Mouse (Mus musculus): ENCODE results near the gene Ski. TPM values are rescaled to one million over a fixed set of nuclear protein-coding genes. Genes with fewer than 3 reads are reported as not detected.

Ski gene
- total RNA-seq, 2 experiments from 2014 or later, result 119 to 129 TPM

DNA sequence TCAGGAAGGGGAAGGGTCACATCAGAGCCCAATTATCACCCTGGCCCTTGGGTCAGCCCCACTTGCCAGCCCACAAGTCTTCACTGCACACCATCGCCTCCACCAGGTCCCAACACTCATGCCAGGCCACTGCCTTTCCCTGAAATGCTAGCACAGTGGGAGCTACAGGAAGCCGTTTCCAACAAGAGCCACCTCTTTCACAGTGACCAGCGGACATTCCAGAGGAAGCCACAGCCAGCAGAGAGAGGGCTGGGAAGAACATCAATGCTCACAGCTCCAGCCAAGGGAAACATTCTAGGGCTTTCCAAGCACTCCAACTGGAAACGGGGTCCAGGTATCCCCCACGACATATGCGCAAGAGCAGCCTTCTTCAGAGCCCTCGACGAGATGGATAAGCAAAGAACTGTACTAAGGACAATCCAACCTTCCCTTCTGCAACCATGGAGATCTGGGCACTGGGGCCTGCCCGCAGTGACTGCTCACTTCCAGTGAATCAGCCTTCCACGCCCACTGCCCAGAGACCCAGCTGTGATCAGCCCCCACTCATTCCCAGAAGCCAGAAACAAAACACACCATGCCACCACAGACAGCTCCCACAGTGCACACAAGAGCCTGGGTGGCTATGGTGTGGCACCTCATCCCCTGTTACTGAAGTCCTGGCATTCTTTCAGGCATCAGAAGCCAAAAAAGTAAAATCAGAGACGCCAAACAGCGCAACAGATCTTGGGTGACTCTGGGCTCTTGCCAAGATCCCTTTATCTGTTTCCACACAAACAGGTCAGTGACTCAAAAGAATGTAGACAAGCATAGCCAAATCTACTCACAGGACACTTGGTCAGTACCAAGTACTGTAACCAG, 6.4 kb downstream of the Ski start:
- DNase-seq (ENCODE audit: extremely low spot score in 1 of 2, low spot score in 1 of 2), result no peak

DNA sequence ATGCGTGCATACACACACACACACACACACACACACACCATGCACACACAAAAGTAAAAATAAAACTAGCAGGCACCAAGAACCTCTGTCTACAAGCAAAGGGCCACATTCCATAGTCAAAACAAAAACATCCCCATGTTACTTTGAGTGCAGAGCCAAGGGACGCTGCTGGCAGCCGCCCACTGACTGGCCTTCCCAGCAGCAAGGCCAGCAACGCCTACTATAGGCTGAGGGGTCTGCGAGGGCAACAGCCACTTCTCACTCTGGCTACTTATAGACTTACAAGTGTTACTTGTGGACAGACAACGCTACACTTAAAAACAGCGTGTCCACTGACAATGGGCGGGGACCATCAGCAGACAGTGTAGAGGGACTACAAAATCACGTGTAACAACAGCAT, 7.2 kb downstream of the Ski start:
- DNase-seq (ENCODE audit: extremely low spot score in 1 of 2, low spot score in 1 of 2), result no peak

- no peak for DNase-seq (ENCODE audit: extremely low spot score in 1 of 2, low spot score in 1 of 2)
These were observed 7.6 kb downstream of the Ski start for GRCm38 (mm10) chr4:155214793-155215192.

- DNase-seq (ENCODE audit: extremely low spot score in 1 of 2, low spot score in 1 of 2), result no peak
These were observed 8.2 kb downstream of the Ski start for GRCm38 (mm10) chr4:155214188-155214587.

DNA sequence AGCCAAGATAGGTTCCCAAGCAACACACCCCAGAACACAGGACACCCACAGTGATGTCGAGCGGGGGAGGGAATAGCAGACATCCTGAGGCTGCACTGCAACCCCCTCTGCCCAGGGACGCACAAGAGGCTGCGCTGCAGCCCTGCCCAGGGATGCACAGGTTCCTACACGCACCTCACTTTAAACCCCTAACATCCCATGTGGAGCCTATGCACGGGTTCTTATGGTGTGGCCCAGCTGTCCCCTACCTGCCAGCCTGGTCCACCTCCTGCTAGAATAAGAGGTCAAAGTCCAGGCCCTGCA, 8.7 kb downstream of the Ski start:
- no peak for DNase-seq (ENCODE audit: extremely low spot score in 1 of 2, low spot score in 1 of 2)

DNA sequence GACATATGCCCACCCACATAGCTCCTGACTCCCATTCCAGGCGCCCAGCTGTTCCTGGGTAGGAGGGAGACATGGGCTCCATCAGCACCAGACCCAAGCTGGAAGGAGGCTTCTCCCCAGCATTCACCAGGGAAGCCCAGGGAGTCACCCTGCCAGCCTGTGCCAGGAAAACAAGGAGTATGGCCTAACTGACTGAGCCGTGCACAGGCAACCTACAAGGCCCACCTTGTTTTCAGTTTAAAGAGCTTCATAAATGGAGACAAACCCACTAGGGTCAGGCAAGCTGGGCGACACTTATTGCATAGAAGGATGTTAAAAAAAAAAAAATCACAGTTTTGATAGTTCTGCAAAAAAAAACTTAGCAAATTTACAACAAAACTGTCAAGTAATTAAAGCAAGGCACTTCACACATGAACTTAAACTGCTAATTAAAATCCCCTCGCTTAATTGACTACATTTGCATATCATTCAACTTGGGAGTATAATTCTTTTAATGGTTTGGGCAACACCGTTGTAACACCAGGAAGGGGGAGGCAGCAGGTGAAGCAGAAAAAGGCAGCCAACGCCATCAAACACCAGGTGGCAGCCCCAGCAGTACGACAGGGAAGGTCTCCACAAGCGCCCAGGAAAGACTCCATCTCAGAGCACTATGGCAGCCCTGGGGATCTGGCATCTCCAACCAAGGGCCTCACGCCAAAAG, 9.2 kb downstream of the Ski start:
- DNase-seq (ENCODE audit: extremely low spot score in 1 of 2, low spot score in 1 of 2), result no peak

- DNase-seq (ENCODE audit: extremely low spot score in 1 of 2, low spot score in 1 of 2), result no peak
These were observed 12.9 kb downstream of the Ski start for GRCm38 (mm10) chr4:155209494-155209893.

DNA sequence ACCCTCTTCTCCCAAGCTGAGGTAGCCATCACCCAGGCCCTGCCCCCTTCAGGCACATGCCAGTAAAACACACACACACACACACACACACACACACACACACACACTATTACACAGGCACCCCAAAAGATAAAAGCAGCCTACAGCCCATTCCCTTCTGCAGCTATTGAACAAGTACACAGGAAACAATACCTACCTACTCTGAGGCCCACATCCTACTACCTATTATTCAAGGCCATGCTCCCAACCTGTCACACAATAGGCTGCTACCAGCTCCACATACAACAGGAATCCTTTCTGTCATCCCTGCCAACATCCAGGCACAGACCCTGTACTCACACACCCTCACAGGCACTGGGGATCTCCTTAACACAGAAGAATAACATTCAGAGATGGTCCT, 13.3 kb downstream of the Ski start:
- no peak for DNase-seq (ENCODE audit: extremely low spot score in 1 of 2, low spot score in 1 of 2)

DNA sequence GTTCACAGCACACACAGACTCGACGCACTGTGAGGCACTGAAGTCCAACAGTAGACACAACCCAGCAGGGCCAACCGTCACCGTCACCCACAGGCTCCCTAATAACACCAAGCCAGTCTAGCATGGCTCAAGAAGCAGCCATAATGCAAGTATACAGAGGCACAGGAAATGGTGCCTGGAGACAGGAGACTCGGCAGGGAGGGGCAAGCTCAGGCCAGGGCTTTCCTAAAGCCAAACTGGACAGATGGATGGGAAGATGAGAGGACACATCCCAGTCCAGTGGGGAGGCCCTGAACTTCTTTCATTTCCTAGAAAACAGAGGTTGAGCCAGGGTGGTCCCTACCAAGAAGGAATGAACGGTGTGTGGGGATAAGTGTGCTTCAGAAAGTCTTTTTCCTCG, 13.8 kb downstream of the Ski start:
- no peak for DNase-seq (ENCODE audit: extremely low spot score in 1 of 2, low spot score in 1 of 2)

DNA sequence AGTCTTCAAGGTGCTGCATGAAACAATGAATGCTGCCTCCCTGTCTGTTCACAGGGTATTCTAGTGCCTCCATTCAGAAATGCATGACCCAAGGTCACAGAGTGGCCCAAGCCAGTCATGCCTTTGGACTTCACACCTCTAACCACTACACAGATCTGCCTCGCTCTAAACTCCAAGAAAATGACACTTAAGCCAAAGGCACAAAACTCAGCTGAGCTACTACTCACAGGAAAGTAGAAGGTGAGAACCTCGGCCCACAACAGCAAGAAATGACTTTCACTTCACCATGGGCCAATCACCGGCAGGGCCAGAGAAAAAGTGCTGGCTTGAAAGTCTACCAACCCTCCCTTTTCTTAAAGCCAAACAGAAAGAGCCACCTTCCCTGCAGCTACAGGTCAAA, 14.6 kb downstream of the Ski start:
- DNase-seq (ENCODE audit: extremely low spot score in 1 of 2, low spot score in 1 of 2), result no peak

- DNase-seq (ENCODE audit: extremely low spot score in 1 of 2, low spot score in 1 of 2), result no peak
These were observed 15.9 kb downstream of the Ski start for GRCm38 (mm10) chr4:155206498-155206897.

DNA sequence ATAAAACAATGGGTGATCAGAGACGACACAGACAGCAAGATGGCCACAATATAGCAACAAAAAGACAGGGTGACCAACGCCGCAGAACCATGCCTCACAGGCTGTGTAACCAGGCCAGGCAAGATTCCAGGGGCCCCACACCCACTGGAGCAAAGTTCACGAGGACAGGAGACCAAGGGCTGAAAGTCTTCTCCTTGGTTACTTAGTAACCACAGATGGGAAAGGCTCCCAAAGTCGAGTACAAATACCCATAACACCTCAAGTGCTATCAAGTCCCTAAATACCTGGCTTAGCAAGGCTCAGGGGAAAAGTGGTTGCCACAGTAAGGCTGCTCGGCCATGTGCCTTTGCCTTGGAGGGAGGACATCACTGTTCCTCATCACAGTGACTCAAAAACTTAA, 16.5 kb downstream of the Ski start:
- no peak for DNase-seq (ENCODE audit: extremely low spot score in 1 of 2, low spot score in 1 of 2)

DNA sequence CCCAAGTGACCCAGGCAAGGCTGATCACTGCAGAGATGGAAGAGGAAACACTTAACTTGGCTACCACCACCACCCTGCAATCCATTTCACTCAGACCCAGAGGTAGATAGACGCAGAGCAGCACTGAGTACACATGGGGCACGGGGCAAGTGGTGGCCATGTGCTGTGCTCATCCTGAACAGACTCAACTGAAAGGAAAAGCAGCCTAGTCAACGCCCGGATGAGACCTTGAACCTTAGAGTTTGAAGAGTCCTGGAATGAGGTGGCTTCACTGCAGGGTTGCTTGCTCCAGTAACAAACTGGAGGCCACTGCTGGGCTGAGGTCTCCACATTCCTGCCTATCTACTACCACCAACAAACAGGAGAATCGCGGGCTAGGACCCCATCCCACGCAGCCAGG, 20.6 kb downstream of the Ski start:
- DNase-seq (ENCODE audit: extremely low spot score in 1 of 2, low spot score in 1 of 2), result no peak

GRCm38 (mm10) chr4:155200861-155201390, 21.5 kb downstream of the Ski start:
- DNase-seq (ENCODE audit: extremely low spot score in 1 of 2, low spot score in 1 of 2), result no peak

DNA sequence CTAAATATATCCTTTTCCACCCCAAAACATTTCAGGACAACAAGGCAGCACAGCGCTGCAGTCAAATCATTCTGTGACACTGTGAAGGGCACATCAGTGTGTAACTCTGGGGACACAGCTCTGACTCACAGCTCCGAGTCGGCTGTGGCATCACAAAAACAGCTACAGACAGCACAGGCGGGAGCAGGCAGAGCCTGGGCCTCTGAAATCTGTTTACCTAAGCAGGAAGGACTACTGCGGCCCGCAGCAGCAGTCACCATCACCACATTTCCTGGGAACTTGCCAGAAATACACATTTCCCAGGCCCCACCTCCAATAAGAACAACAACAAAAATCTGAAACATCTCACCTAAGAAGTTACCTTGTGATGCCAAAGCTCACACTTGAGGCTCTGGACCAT, 24.7 kb downstream of the Ski start:
- no peak for DNase-seq (ENCODE audit: extremely low spot score in 1 of 2, low spot score in 1 of 2)

- DNase-seq (ENCODE audit: extremely low spot score in 1 of 2, low spot score in 1 of 2), result no peak
These were observed 27.2 kb downstream of the Ski start for GRCm38 (mm10) chr4:155195204-155195603.

DNA sequence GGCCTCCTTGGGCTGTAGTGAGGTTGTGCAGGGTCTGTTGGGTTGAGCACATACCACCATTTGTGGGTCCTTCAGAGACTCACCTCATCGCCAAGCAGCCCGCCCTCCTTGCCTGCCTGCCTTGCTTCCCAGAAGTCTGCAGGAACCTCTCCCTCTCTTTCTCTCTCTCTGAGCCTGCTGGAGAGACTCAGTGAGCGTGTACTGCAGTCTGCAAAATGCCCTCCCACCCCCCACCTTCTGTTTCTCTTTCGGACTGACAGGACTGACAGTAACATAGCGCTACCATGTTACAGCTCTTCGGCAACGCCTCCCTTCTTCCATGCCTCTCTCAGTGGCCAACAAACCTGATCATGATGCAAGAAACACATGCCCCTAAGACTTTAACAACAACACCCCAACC, 32.1 kb downstream of the Ski start:
- no peak for DNase-seq (ENCODE audit: extremely low spot score in 1 of 2, low spot score in 1 of 2)

- DNase-seq (ENCODE audit: extremely low spot score in 1 of 2, low spot score in 1 of 2), result no peak
These were observed 32.7 kb downstream of the Ski start for GRCm38 (mm10) chr4:155189711-155190139.

GRCm38 (mm10) chr4:155188803-155189202, 33.6 kb downstream of the Ski start:
- no peak for DNase-seq (ENCODE audit: extremely low spot score in 1 of 2, low spot score in 1 of 2)

DNA sequence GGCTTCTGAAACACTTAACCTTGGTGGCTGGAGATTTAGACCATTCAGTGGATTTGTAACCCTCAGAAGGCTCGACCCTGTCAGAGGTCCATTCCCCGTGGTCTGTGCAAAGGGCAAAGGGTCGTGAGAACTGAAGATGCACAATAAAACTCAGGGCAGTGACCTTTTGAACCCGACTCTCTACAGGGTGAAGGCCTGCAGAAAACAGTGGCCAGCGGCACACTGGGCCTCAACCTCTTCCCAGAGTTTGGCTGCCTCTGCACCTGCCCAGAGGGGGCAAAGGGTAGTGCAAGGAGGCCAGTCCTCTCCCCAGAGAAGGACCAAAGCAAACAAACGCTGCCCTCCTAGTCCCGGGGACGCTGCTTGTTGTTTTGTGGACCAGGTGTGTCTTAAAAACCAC, 34.1 kb downstream of the Ski start:
- DNase-seq (ENCODE audit: extremely low spot score in 1 of 2, low spot score in 1 of 2), result no peak

DNA sequence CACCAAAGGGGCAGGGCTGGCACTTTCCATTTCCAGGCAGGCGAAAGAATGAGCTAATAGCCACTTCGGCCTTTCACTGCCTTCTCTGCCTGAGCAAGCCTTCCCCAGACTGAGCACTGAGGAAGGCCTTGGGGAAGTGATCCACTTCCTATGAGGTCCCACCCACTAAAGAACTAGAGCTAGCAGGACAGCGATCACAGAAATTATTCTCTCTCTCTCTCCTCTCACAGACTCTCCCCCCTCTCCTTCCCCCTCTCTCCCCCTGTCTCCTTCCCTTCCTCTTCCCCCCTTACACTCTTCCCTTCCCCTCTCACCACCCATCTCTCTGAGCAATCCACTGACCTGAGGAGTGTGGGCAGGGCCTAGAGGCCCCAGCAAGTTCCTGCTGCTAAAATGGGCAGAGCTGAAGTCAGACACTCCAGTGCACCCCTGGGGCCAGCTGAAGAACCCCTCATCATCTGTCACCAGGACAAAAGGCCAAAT, 35.2 kb downstream of the Ski start:
- DNase-seq (ENCODE audit: extremely low spot score in 1 of 2, low spot score in 1 of 2), result no peak

DNA sequence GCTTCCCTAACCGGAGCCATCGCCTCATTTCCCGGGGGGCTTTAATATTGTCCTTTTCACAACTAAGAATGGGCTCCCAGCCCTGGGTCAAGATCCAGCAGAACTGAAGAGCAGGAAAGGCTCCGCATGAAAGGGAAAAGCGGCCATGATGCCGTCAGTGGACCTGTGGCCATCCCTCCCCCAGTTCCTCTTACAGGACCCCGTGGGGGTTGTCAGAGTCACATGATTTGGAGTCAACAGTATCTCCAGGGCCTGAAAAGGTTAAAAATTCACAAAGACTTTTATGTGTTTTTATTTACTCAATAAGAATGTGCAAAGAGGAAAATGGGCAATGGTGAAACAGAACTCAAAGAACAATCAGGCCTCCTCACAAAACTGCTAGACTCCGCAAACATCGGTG, 36.5 kb downstream of the Ski start:
- DNase-seq (ENCODE audit: extremely low spot score in 1 of 2, low spot score in 1 of 2), result no peak

Measured in layer of hippocampus, postnatal 25 days (tissue).